Mouse (Mus musculus): ENCODE measurements at regions not wholly inside any gene's neighbourhood (a gene's known extent, or its start where the extent isn't known, plus 50 kb on each side); places are given as distances from the start of the nearest gene placed in this dataset.

DNA sequence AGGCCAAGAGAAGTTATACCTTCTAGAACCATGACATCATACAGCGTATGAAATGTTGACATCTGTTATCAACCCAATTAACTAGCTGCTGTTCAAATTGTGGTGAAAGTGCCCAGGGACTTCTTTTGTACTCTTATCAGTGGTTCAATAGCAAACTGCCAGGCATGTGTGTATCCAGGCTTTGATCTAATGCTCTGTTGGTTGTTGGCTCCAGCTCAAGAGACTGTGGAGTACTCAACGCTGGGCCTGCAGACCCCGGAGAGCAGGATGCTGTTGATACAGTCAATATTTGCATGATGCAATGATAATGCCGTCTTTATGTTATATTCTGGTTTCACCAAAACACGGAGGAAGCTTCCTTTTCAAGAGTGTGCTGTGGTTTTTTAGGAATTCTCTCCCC is 102.9 kb downstream of the Mbip start:
- Histone ChIP-seq H3K36me3 (ENCODE audit: control insufficient read depth, insufficient read depth, low read length) (no peaks in the 10 kb centered on the region), H3K4me1 (ENCODE audit: control insufficient read depth, insufficient read depth, low read length) (no peaks in the 10 kb centered on the region), H3K27ac (ENCODE audit: low read depth, low read length) (no peak overlapping the region), H3K27me3 (replicated peaks; ENCODE audit: control insufficient read depth, insufficient read depth, low read length) (no peaks in the 10 kb centered on the region), H3K4me3 (ENCODE audit: low read depth, low read length) (no peak overlapping the region), H3K9me3 (replicated peaks; ENCODE audit: control insufficient read depth, low read length) (no peaks in the 10 kb centered on the region), H3K9ac (ENCODE audit: low read length) (no peak overlapping the region), H3K4me2 (ENCODE audit: low read length) (no peak overlapping the region)
- WGBS = 68% methylated on average over 5 of the region's 5 CpGs
- DNase-seq (ENCODE audit: low spot score) = peak; percentile 3
- ATAC-seq = no peak

- H3K4me1 ChIP-seq (ENCODE audit: control insufficient read depth, insufficient read depth, low read length) = no peaks in the 10 kb centered on the region
- H3K27ac ChIP-seq (ENCODE audit: low read depth, low read length) = no peak overlapping the region
- H3K9ac ChIP-seq (ENCODE audit: low read length) = no peak overlapping the region
- no peaks in the 10 kb centered on the region for H3K27me3 ChIP-seq (replicated peaks; ENCODE audit: control insufficient read depth, insufficient read depth, low read length)
- H3K36me3 ChIP-seq (ENCODE audit: control insufficient read depth, insufficient read depth, low read length) = no peaks in the 10 kb centered on the region
- WGBS = 19% methylated on average over 5 of the region's 5 CpGs
- H3K4me2 ChIP-seq (ENCODE audit: low read length) = no peak overlapping the region
- ATAC-seq (no peak), DNase-seq (ENCODE audit: low spot score) (peak; percentile 55)
- H3K9me3 ChIP-seq (replicated peaks; ENCODE audit: control insufficient read depth, low read length) = no peaks in the 10 kb centered on the region
- H3K4me3 ChIP-seq (ENCODE audit: low read depth, low read length) = no peak overlapping the region
Measured at GRCm38 (mm10) chr12:56241735-56242134, 104.0 kb downstream of the Mbip start.

DNA sequence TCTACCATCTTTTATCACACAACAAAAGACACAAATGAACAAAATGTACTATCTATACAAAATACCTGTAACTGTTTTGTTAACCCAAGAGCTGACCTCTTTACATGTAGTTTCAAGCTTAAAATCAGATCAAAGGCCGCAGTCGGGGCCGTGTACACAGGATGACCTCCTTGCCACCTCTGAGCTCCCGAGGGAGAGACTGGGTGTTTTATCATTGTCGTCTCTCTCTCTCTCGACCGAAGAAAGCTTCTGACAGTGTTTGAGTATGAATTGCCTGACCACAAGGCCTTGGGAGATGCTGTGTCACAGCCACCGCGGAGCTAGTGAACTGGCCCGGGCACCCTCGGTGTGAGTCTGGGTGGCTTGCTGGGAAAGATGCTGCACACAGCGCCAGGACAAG is 105.5 kb downstream of the Mbip start:
- no peaks in the 10 kb centered on the region for H3K9me3 ChIP-seq (replicated peaks; ENCODE audit: control insufficient read depth, low read length)
- H3K4me1 ChIP-seq (ENCODE audit: control insufficient read depth, insufficient read depth, low read length) = no peaks in the 10 kb centered on the region
- no peak overlapping the region for H3K9ac ChIP-seq (ENCODE audit: low read length)
- ATAC-seq (no peak), DNase-seq (ENCODE audit: low spot score) (no peak)
- WGBS = 75% methylated on average over 12 of the region's 12 CpGs
- H3K4me2 ChIP-seq (ENCODE audit: low read length) = no peak overlapping the region
- no peaks in the 10 kb centered on the region for H3K36me3 ChIP-seq (ENCODE audit: control insufficient read depth, insufficient read depth, low read length)
- no peak overlapping the region for H3K4me3 ChIP-seq (ENCODE audit: low read depth, low read length)
- H3K27ac ChIP-seq (ENCODE audit: low read depth, low read length) = no peak overlapping the region
- H3K27me3 ChIP-seq (replicated peaks; ENCODE audit: control insufficient read depth, insufficient read depth, low read length) = no peaks in the 10 kb centered on the region

DNA sequence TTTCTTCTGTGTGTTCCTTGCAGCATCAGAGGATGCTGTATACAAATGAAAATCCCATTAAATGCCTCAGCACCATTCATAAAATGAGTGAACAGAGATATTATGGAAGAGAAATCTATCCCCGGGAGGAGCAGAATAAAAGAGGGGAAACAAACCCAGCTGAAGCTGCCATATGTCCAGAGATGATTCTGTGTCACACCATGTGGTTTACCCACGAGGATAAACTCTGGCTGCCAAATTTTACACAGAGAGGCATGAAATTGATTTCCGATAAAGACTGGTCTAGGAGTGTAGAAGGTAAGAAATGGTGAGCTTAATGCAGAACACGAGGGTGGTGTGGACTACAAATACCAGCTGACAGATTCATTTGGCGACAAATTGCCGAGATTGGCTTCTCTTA is 111.1 kb downstream of the Mbip start:
- peak; percentile 89; the same call in 1 of the 2 replicates for ATAC-seq
- H3K4me2 ChIP-seq (ENCODE audit: low read length) = no peak overlapping the region
- no peak overlapping the region for H3K9ac ChIP-seq (ENCODE audit: low read length)
- H3K27ac ChIP-seq (ENCODE audit: low read depth, low read length) = 0 out of 2 replicates have a peak overlapping the region, but pooled peaks have one; percentile 44
- 62% methylated on average over 6 of the region's 6 CpGs for WGBS
- no peaks in the 10 kb centered on the region for H3K4me1 ChIP-seq (ENCODE audit: control insufficient read depth, insufficient read depth, low read length)
- no peak overlapping the region for H3K4me3 ChIP-seq (ENCODE audit: low read depth, low read length)
- no peaks in the 10 kb centered on the region for H3K36me3 ChIP-seq (ENCODE audit: control insufficient read depth, insufficient read depth, low read length)
- peak; percentile 75 for DNase-seq (ENCODE audit: low spot score)
- H3K9me3 ChIP-seq (replicated peaks; ENCODE audit: control insufficient read depth, low read length) = no peaks in the 10 kb centered on the region
- no peaks in the 10 kb centered on the region for H3K27me3 ChIP-seq (replicated peaks; ENCODE audit: control insufficient read depth, insufficient read depth, low read length)

GRCm38 (mm10) chr12:56233209-56233608 is 112.5 kb downstream of the Mbip start:
- Histone ChIP-seq H3K27me3 (replicated peaks; ENCODE audit: control insufficient read depth, insufficient read depth, low read length) (no peaks in the 10 kb centered on the region), H3K4me3 (ENCODE audit: low read depth, low read length) (no peak overlapping the region), H3K36me3 (ENCODE audit: control insufficient read depth, insufficient read depth, low read length) (no peaks in the 10 kb centered on the region), H3K9ac (ENCODE audit: low read length) (no peak overlapping the region), H3K4me1 (ENCODE audit: control insufficient read depth, insufficient read depth, low read length) (no peaks in the 10 kb centered on the region), H3K27ac (ENCODE audit: low read depth, low read length) (no peak overlapping the region), H3K9me3 (replicated peaks; ENCODE audit: control insufficient read depth, low read length) (no peaks in the 10 kb centered on the region), H3K4me2 (ENCODE audit: low read length) (no peak overlapping the region)
- ATAC-seq (no peak), DNase-seq (ENCODE audit: low spot score) (no peak)

GRCm38 (mm10) chr12:56224142-56224895 is 121.4 kb downstream of the Mbip start:
- no peaks in the 10 kb centered on the region for H3K4me1 ChIP-seq (ENCODE audit: control insufficient read depth, insufficient read depth, low read length)
- H3K4me3 ChIP-seq (ENCODE audit: low read depth, low read length) = no peak overlapping the region
- DNase-seq (ENCODE audit: low spot score) = no peak
- H3K36me3 ChIP-seq (ENCODE audit: control insufficient read depth, insufficient read depth, low read length) = no peaks in the 10 kb centered on the region
- H3K27ac ChIP-seq (ENCODE audit: low read depth, low read length) = no peak overlapping the region
- no peak overlapping the region for H3K9ac ChIP-seq (ENCODE audit: low read length)
- no peaks in the 10 kb centered on the region for H3K27me3 ChIP-seq (replicated peaks; ENCODE audit: control insufficient read depth, insufficient read depth, low read length)
- WGBS = 90% methylated on average over 3 of the region's 3 CpGs
- no peak overlapping the region for H3K4me2 ChIP-seq (ENCODE audit: low read length)
- H3K9me3 ChIP-seq (replicated peaks; ENCODE audit: control insufficient read depth, low read length) = no peaks in the 10 kb centered on the region
- no peak for ATAC-seq

DNA sequence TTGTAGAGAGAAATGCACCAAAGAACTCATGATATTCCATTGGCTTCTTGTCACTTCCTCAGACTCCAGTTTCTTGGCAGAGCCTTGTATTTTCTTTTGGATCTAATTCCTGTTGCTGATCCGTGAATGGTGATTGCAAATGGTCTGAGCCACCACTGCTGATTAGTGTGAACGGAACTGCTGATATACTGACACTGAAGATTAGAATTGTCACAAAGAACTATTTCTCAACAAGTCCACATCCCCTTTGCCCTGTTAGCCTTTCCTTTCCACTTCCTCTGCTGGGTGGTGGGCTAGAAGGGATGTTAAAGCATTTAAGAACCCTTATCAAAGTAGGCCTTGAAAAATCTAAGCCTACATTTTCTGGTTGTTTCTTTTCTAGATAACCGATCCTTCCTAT is 152.2 kb downstream of the Mbip start:
- Histone ChIP-seq H3K27me3 (replicated peaks; ENCODE audit: control insufficient read depth, insufficient read depth, low read length) (no peaks in the 10 kb centered on the region), H3K27ac (ENCODE audit: low read depth, low read length) (no peak overlapping the region), H3K36me3 (ENCODE audit: control insufficient read depth, insufficient read depth, low read length) (no peaks in the 10 kb centered on the region), H3K9me3 (replicated peaks; ENCODE audit: control insufficient read depth, low read length) (no peaks in the 10 kb centered on the region), H3K4me1 (ENCODE audit: control insufficient read depth, insufficient read depth, low read length) (no peaks in the 10 kb centered on the region), H3K9ac (ENCODE audit: low read length) (no peak overlapping the region), H3K4me2 (ENCODE audit: low read length) (no peak overlapping the region), H3K4me3 (ENCODE audit: low read depth, low read length) (no peak overlapping the region)
- ATAC-seq (no peak), DNase-seq (ENCODE audit: low spot score) (no peak)
- 97% methylated on average over 3 of the region's 3 CpGs for WGBS

DNA sequence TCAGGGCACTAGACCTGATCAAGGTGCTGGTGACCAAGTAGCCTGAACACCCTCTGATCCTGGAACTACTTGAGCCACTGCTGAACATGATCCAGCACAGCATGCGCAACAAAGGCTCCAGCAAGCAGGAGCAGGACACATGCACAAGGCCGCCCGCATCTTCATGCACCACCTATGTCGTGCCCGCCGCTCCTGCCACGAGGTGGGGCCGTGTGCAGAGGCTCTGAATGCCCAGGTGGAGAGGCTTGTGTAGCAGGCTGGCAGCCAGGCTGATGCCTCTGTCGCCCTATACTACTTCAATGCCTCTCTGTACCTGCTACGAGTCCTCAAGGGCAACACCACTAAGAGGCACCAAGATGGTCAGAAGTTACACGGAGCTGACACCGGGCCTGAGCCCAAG is 156.1 kb downstream of the Mbip start:
- Histone ChIP-seq H3K27ac (ENCODE audit: low read depth, low read length) (no peak overlapping the region), H3K4me3 (ENCODE audit: low read depth, low read length) (no peak overlapping the region), H3K9ac (ENCODE audit: low read length) (no peak overlapping the region), H3K4me1 (ENCODE audit: control insufficient read depth, insufficient read depth, low read length) (no peaks in the 10 kb centered on the region), H3K27me3 (replicated peaks; ENCODE audit: control insufficient read depth, insufficient read depth, low read length) (no peaks in the 10 kb centered on the region), H3K4me2 (ENCODE audit: low read length) (no peak overlapping the region), H3K36me3 (ENCODE audit: control insufficient read depth, insufficient read depth, low read length) (no peaks in the 10 kb centered on the region), H3K9me3 (replicated peaks; ENCODE audit: control insufficient read depth, low read length) (no peaks in the 10 kb centered on the region)
- DNase-seq (ENCODE audit: low spot score) = no peak
- WGBS = 92% methylated on average over 12 of the region's 12 CpGs
- ATAC-seq = no peak

GRCm38 (mm10) chr12:56160736-56161135 is 185.0 kb downstream of the Mbip start:
- Histone ChIP-seq H3K9me3 (replicated peaks; ENCODE audit: control insufficient read depth, low read length) (no peaks in the 10 kb centered on the region), H3K9ac (ENCODE audit: low read length) (no peak overlapping the region), H3K36me3 (ENCODE audit: control insufficient read depth, insufficient read depth, low read length) (no peaks in the 10 kb centered on the region), H3K4me2 (ENCODE audit: low read length) (no peak overlapping the region), H3K27me3 (replicated peaks; ENCODE audit: control insufficient read depth, insufficient read depth, low read length) (no peaks in the 10 kb centered on the region), H3K4me3 (ENCODE audit: low read depth, low read length) (no peak overlapping the region), H3K4me1 (ENCODE audit: control insufficient read depth, insufficient read depth, low read length) (no peaks in the 10 kb centered on the region), H3K27ac (ENCODE audit: low read depth, low read length) (no peak overlapping the region)
- 63% methylated on average over 3 of the region's 3 CpGs for WGBS
- DNase-seq (ENCODE audit: low spot score) = no peak
- no peak for ATAC-seq

Measured in forebrain, embryonic 14.5 days (tissue).